Mouse (Mus musculus) limb, embryonic 15.5 days (tissue): ENCODE measurements around the gene Gpbp1. TPM values are rescaled to one million over a fixed set of nuclear protein-coding genes. Genes with fewer than 3 reads are reported as not detected.

ENCODE experiments used
- ATAC-seq: fragments of 200-750 bp; cut with Nextera tagmentation; 2 replicates; pipeline ENCODE4 v1.8.0; 2017; ENCODE audit warnings: low read depth, moderate TSS enrichment; ENCODE audit not compliant: insufficient number of reproducible peaks, low FRiP score, low TSS enrichment
- H3K27ac ChIP-seq: fragments of 300-500 bp; sonication (generic); 2 replicates; pipeline ENCODE4 v1.5.1; 2015; ENCODE audit warnings: moderate library complexity, mild to moderate bottlenecking, inconsistent platforms
- H3K27me3 ChIP-seq: fragments of 300-500 bp; sonication (generic); 2 replicates; pipeline ENCODE4 v1.6.1; 2015; ENCODE audit warnings: inconsistent platforms
- H3K36me3 ChIP-seq: fragments of 300-500 bp; sonication (generic); 2 replicates; pipeline ENCODE4 v1.6.1; 2015; ENCODE audit warnings: inconsistent platforms
- H3K4me1 ChIP-seq: fragments of 300-500 bp; sonication (generic); 2 replicates; pipeline ENCODE4 v1.6.1; 2015; ENCODE audit warnings: inconsistent platforms
- H3K4me2 ChIP-seq: fragments of 300-500 bp; sonication (generic); 2 replicates; pipeline ENCODE4 v1.6.1; 2015; ENCODE audit warnings: mild to moderate bottlenecking, inconsistent platforms
- H3K4me3 ChIP-seq: fragments of 300-500 bp; sonication (generic); 2 replicates; pipeline ENCODE4 v1.5.1; 2015; ENCODE audit warnings: mild to moderate bottlenecking, inconsistent platforms
- H3K9ac ChIP-seq: fragments of 300-500 bp; sonication (generic); 2 replicates; pipeline ENCODE4 v1.6.1; 2015; ENCODE audit warnings: inconsistent platforms
- H3K9me3 ChIP-seq: fragments of 300-500 bp; sonication (generic); 2 replicates; pipeline ENCODE4 v1.6.1; 2016; ENCODE audit warnings: inconsistent platforms
- WGBS: fragments of 180-500 bp; shearing (Covaris S2); methylation state at CpG from one replicate; pipeline ENCODE4 v1.1.7; 2015; 5-methylcytosine and 5-hydroxymethylcytosine counted together
- polyA plus RNA-seq: library from polyadenylated mRNA; unstranded; fragments of >200 nt; fragmentation: Nextera tagmentation; extraction: Ambion mirVana; gene quantifications from 2 replicates; pipeline ENCODE4 v1.2.1, GENCODE M21; 2015

The Gpbp1 gene
- polyA plus RNA-seq, 1 experiment from 2014 or later: 82.8 TPM

GRCm38 (mm10) chr13:111509385-111509784 lies 19.5 kb upstream of the Gpbp1 start:
- H3K4me1 ChIP-seq: no peaks in the 10 kb centered on the region
- H3K36me3 ChIP-seq: no peaks in the 10 kb centered on the region
- H3K4me3 ChIP-seq: no peak overlapping the region
- no peak overlapping the region for H3K9ac ChIP-seq
- 29% methylated on average over 5 of the region's 5 CpGs for WGBS
- no peak for ATAC-seq
- no peak overlapping the region for H3K27ac ChIP-seq
- no peak overlapping the region for H3K4me2 ChIP-seq
- no peaks in the 10 kb centered on the region for H3K27me3 ChIP-seq
- H3K9me3 ChIP-seq: no peaks in the 10 kb centered on the region

GRCm38 (mm10) chr13:111508645-111509044 lies 18.7 kb upstream of the Gpbp1 start:
- Histone ChIP-seq H3K4me2 (no peak overlapping the region), H3K9me3 (no peaks in the 10 kb centered on the region), H3K4me3 (no peak overlapping the region), H3K27ac (no peak overlapping the region), H3K4me1 (no peaks in the 10 kb centered on the region), H3K27me3 (no peaks in the 10 kb centered on the region), H3K36me3 (no peaks in the 10 kb centered on the region), H3K9ac (no peak overlapping the region)
- 64% methylated on average over 6 of the region's 6 CpGs for WGBS
- ATAC-seq: no peak

- H3K27me3 ChIP-seq: peaks cover 24% of the 10 kb centered on the region
- no peak overlapping the region for H3K4me2 ChIP-seq
- 0 out of 2 replicates have a peak, but pooled peaks cover 7% of the 10 kb centered on the region for H3K4me1 ChIP-seq
- H3K27ac ChIP-seq: no peak overlapping the region
- H3K9me3 ChIP-seq: no peaks in the 10 kb centered on the region
- no peak overlapping the region for H3K4me3 ChIP-seq
- 41% methylated on average over 11 of the region's 11 CpGs for WGBS
- H3K36me3 ChIP-seq: no peaks in the 10 kb centered on the region
- no peak overlapping the region for H3K9ac ChIP-seq
- ATAC-seq: no peak
Observed at GRCm38 (mm10) chr13:111494330-111495029, 4.6 kb upstream of the Gpbp1 start.

GRCm38 (mm10) chr13:111491046-111491756 lies 1.3 kb upstream of the Gpbp1 start:
- H3K27ac ChIP-seq: no peak overlapping the region
- WGBS: 14% methylated on average over 13 of the region's 13 CpGs
- H3K4me2 ChIP-seq: peak overlapping the region; percentile 85
- no peak for ATAC-seq
- H3K36me3 ChIP-seq: no peaks in the 10 kb centered on the region
- H3K4me1 ChIP-seq: 0 out of 2 replicates have a peak, but pooled peaks cover 7% of the 10 kb centered on the region
- H3K4me3 ChIP-seq: peak overlapping the region; percentile 95
- H3K9me3 ChIP-seq: no peaks in the 10 kb centered on the region
- H3K27me3 ChIP-seq: peaks cover 24% of the 10 kb centered on the region
- H3K9ac ChIP-seq: no peak overlapping the region

- Histone ChIP-seq H3K4me2 (peak overlapping the region; percentile 63), H3K4me1 (peaks cover 15% of the 10 kb centered on the region; the same call in 1 of the 2 replicates), H3K27me3 (peaks cover 20% of the 10 kb centered on the region), H3K9me3 (no peaks in the 10 kb centered on the region), H3K4me3 (peak overlapping the region; percentile 95), H3K36me3 (no peaks in the 10 kb centered on the region), H3K9ac (peak overlapping the region; percentile 97), H3K27ac (peak overlapping the region; percentile 99)
- 2% methylated on average over 30 of the region's 33 CpGs for WGBS
- ATAC-seq: no peak; the same call in none of the 2 replicates
Observed at GRCm38 (mm10) chr13:111489502-111489801, 459 bp downstream of the Gpbp1 start.

GRCm38 (mm10) chr13:111488651-111489501 lies 1.0 kb downstream of the Gpbp1 start:
- ATAC-seq: no peak

GRCm38 (mm10) chr13:111477695-111478094 lies 12.2 kb downstream of the Gpbp1 start:
- H3K36me3 ChIP-seq: 0 out of 2 replicates have a peak, but pooled peaks cover 3% of the 10 kb centered on the region
- WGBS: 73% methylated on average over 2 of the region's 2 CpGs
- H3K4me1 ChIP-seq: peaks cover 10% of the 10 kb centered on the region
- H3K4me3 ChIP-seq: no peak overlapping the region
- ATAC-seq: no peak
- no peak overlapping the region for H3K4me2 ChIP-seq
- no peaks in the 10 kb centered on the region for H3K9me3 ChIP-seq
- no peak overlapping the region for H3K9ac ChIP-seq
- H3K27ac ChIP-seq: no peak overlapping the region
- no peaks in the 10 kb centered on the region for H3K27me3 ChIP-seq

More at GRCm38 (mm10) chr13:111488651-111489501, 1.0 kb downstream of the Gpbp1 start:
- Histone ChIP-seq H3K4me3 (peak overlapping the region; percentile 95), H3K4me2 (peak overlapping the region; percentile 63), H3K36me3 (no peaks in the 10 kb centered on the region), H3K27ac (peak overlapping the region; percentile 99), H3K4me1 (peaks cover 15% of the 10 kb centered on the region; the same call in 1 of the 2 replicates), H3K9ac (peak overlapping the region; percentile 97), H3K9me3 (no peaks in the 10 kb centered on the region), H3K27me3 (peaks cover 20% of the 10 kb centered on the region)
- under 1% methylated on average over 71 of the region's 98 CpGs for WGBS

- H3K4me1 ChIP-seq: peaks cover 10% of the 10 kb centered on the region
- H3K27ac ChIP-seq: no peak overlapping the region
- no peak overlapping the region for H3K4me3 ChIP-seq
- H3K4me2 ChIP-seq: no peak overlapping the region
- 83% methylated on average over 3 of the region's 3 CpGs for WGBS
- no peaks in the 10 kb centered on the region for H3K9me3 ChIP-seq
- H3K27me3 ChIP-seq: no peaks in the 10 kb centered on the region
- H3K9ac ChIP-seq: no peak overlapping the region
- H3K36me3 ChIP-seq: peaks cover 21% of the 10 kb centered on the region
- ATAC-seq: no peak
Observed at GRCm38 (mm10) chr13:111470562-111471237, 19.2 kb downstream of the Gpbp1 start.

GRCm38 (mm10) chr13:111467350-111467749 lies 22.6 kb downstream of the Gpbp1 start:
- Histone ChIP-seq H3K27me3 (no peaks in the 10 kb centered on the region), H3K27ac (no peak overlapping the region), H3K36me3 (peaks cover 32% of the 10 kb centered on the region), H3K9ac (no peak overlapping the region), H3K4me2 (no peak overlapping the region), H3K4me1 (no peaks in the 10 kb centered on the region), H3K9me3 (no peaks in the 10 kb centered on the region), H3K4me3 (no peak overlapping the region)
- WGBS: 85% methylated on average over 3 of the region's 3 CpGs
- no peak for ATAC-seq

- no peak overlapping the region for H3K27ac ChIP-seq
- WGBS: 0% methylated on average over 1 of the region's 1 CpGs
- no peak overlapping the region for H3K9ac ChIP-seq
- no peak overlapping the region for H3K4me3 ChIP-seq
- peaks cover 16% of the 10 kb centered on the region for H3K36me3 ChIP-seq
- H3K27me3 ChIP-seq: no peaks in the 10 kb centered on the region
- ATAC-seq: no peak
- no peak overlapping the region for H3K4me2 ChIP-seq
- H3K4me1 ChIP-seq: no peaks in the 10 kb centered on the region
- no peaks in the 10 kb centered on the region for H3K9me3 ChIP-seq
Observed at GRCm38 (mm10) chr13:111461424-111461823, 28.5 kb downstream of the Gpbp1 start.

- Histone ChIP-seq H3K9ac (no peak overlapping the region), H3K9me3 (no peaks in the 10 kb centered on the region), H3K36me3 (peaks cover 12% of the 10 kb centered on the region; the same call in 1 of the 2 replicates), H3K4me3 (no peak overlapping the region), H3K27me3 (no peaks in the 10 kb centered on the region), H3K4me1 (no peaks in the 10 kb centered on the region), H3K27ac (no peak overlapping the region), H3K4me2 (no peak overlapping the region)
- WGBS: 52% methylated on average over 2 of the region's 2 CpGs
- no peak for ATAC-seq
Observed at GRCm38 (mm10) chr13:111456790-111457189, 33.1 kb downstream of the Gpbp1 start.
